Mouse (Mus musculus) forebrain, postnatal 0 days (tissue): ENCODE data around the gene Gnmt. TPM values are rescaled to one million over a fixed set of nuclear protein-coding genes. Genes with fewer than 3 reads are reported as not detected.

ENCODE experiments used
- ATAC-seq: fragments of 200-750 bp; cut with Nextera tagmentation; 2 replicates; pipeline ENCODE4 v1.8.0; 2017; ENCODE audit warnings: mild to moderate bottlenecking, moderate library complexity
- DNase-seq: peaks from one replicate; pipeline ENCODE4 v3.0.0-alpha.2; 2015
- H3K27ac ChIP-seq: fragments of 300-500 bp; sonication (generic); 2 replicates; pipeline ENCODE4 v1.5.1; 2014; ENCODE audit warnings: low read depth, mild to moderate bottlenecking, antibody characterized with exemption, low read length, moderate library complexity, mixed read lengths
- H3K27me3 ChIP-seq: fragments of 300-500 bp; sonication (generic); 2 replicates; pipeline ENCODE4 v1.6.1; 2014; ENCODE audit warnings: mild to moderate bottlenecking, low read length, mixed read lengths; ENCODE audit not compliant: insufficient read depth
- H3K36me3 ChIP-seq: fragments of 300-500 bp; sonication (generic); 2 replicates; pipeline ENCODE4 v1.6.1; 2014; ENCODE audit warnings: mild to moderate bottlenecking, moderate library complexity; ENCODE audit not compliant: insufficient read depth
- H3K4me1 ChIP-seq: fragments of 300-500 bp; sonication (generic); 2 replicates; pipeline ENCODE4 v1.6.1; 2014; ENCODE audit warnings: antibody characterized with exemption; ENCODE audit not compliant: insufficient read depth
- H3K4me2 ChIP-seq: fragments of 300-500 bp; sonication (generic); 2 replicates; pipeline ENCODE4 v1.6.1; 2014; ENCODE audit warnings: low read depth, mild to moderate bottlenecking, moderate library complexity
- H3K4me3 ChIP-seq: fragments of 300-500 bp; sonication (generic); 2 replicates; pipeline ENCODE4 v1.5.1; 2014; ENCODE audit warnings: low read depth, low read length, mixed read lengths
- H3K9ac ChIP-seq: fragments of 300-500 bp; sonication (generic); 2 replicates; pipeline ENCODE4 v1.6.1; 2014; ENCODE audit warnings: mild to moderate bottlenecking
- H3K9me3 ChIP-seq: fragments of 300-500 bp; sonication (generic); 2 replicates; pipeline ENCODE4 v1.6.1; 2016; ENCODE audit warnings: low read length
- CTCF ChIP-seq: sonication (generic); IDR thresholded peaks from 2 replicates; pipeline ENCODE4 v1.5.1; 2016; ENCODE audit warnings: antibody characterized with exemption, control low read depth, low read depth
- WGBS: fragments of 180-500 bp; shearing (Covaris S2); extraction: QIAGEN DNeasy Blood & Tissue Kit; methylation state at CpG from one replicate; pipeline ENCODE4 v1.1.7; 2014; 5-methylcytosine and 5-hydroxymethylcytosine counted together
- polyA plus RNA-seq: library from polyadenylated mRNA; unstranded; fragments of >200 nt; fragmentation: Nextera tagmentation; extraction: Ambion mirVana; gene quantifications from 2 replicates; pipeline ENCODE4 v1.2.1, GENCODE M21; 2015
- total RNA-seq: library from RNA; depleted of rRNA; stranded (reverse); fragments of >200 nt; gene quantifications from 2 replicates; pipeline ENCODE4 v1.2.3, GENCODE M21; 2014

Gene Gnmt
- total and polyA plus RNA-seq, 2 experiments from 2014 or later = 1.4 TPM; not detected in 1

- Histone ChIP-seq H3K4me3 (no peak overlapping the region), H3K27me3 (no peaks in the 10 kb centered on the region), H3K27ac (no peak overlapping the region), H3K4me2 (no peak overlapping the region), H3K4me1 (peaks cover 12% of the 10 kb centered on the region), H3K9ac (no peak overlapping the region), H3K36me3 (peaks cover 13% of the 10 kb centered on the region), H3K9me3 (no peaks in the 10 kb centered on the region)
- WGBS = 90% methylated on average over 5 of the region's 5 CpGs
- DNase-seq = no peak
- TF ChIP-seq CTCF = no peak
- no peak for ATAC-seq
Observed at GRCm38 (mm10) chr17:46699245-46699644, 29.7 kb downstream of the Gnmt start.

DNA sequence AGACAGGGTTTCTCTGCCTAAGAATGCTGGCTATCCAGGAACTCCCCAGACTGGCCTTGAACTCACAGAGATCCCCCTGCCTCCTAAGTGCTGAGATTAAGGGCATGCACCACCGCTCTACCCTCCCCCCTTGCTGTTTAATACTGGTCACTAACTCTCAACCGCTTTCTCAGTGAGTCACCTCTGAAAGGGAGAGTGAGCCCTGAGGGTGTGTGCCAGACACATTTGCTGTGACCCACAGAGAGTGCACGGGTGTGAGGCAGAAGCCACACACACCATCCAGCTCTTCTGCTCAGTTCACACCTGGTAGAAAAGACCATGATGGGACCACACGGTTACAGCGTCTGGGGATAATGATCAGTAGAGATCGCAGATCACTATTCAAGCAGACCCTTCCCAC lies 30.5 kb downstream of the Gnmt start:
- peaks cover 6% of the 10 kb centered on the region for H3K4me1 ChIP-seq
- no peak for TF ChIP-seq CTCF
- no peaks in the 10 kb centered on the region for H3K9me3 ChIP-seq
- H3K4me3 ChIP-seq = no peak overlapping the region
- H3K4me2 ChIP-seq = no peak overlapping the region
- H3K9ac ChIP-seq = no peak overlapping the region
- no peaks in the 10 kb centered on the region for H3K27me3 ChIP-seq
- no peak overlapping the region for H3K27ac ChIP-seq
- ATAC-seq (no peak), DNase-seq (no peak)
- WGBS = 91% methylated on average over 6 of the region's 6 CpGs
- peaks cover 13% of the 10 kb centered on the region for H3K36me3 ChIP-seq

GRCm38 (mm10) chr17:46694517-46695063 lies 34.4 kb downstream of the Gnmt start:
- no peaks in the 10 kb centered on the region for H3K9me3 ChIP-seq
- H3K4me1 ChIP-seq = no peaks in the 10 kb centered on the region
- 74% methylated on average over 1 of the region's 1 CpGs for WGBS
- no peak overlapping the region for H3K4me3 ChIP-seq
- no peak overlapping the region for H3K27ac ChIP-seq
- no peak overlapping the region for H3K9ac ChIP-seq
- no peaks in the 10 kb centered on the region for H3K27me3 ChIP-seq
- no peak for TF ChIP-seq CTCF
- DNase-seq = no peak
- no peak overlapping the region for H3K4me2 ChIP-seq
- ATAC-seq = no peak
- H3K36me3 ChIP-seq = peaks cover 16% of the 10 kb centered on the region

DNA sequence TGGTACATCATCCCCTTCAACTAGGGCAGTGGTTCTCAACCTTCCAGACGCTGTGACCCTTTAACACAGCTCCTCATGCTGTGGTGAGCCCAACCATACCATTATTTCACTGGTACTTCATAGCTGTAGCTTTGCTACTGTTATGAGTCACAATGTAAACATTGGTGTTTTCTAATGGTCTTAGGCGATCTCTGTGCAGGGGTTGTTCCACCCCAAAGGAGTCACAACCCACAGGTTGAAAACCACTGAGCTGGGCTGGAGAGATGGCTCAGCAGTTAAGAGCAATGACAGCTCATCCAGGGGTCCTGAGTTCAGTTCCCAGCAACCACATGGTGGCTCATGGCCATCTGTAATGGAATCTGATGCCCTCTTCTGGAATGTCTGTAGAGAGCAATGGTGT lies 37.6 kb downstream of the Gnmt start:
- ATAC-seq = no peak
- Histone ChIP-seq H3K36me3 (peaks cover 14% of the 10 kb centered on the region), H3K27me3 (no peaks in the 10 kb centered on the region), H3K9me3 (no peaks in the 10 kb centered on the region), H3K4me3 (no peak overlapping the region), H3K4me1 (no peaks in the 10 kb centered on the region), H3K4me2 (no peak overlapping the region), H3K27ac (no peak overlapping the region), H3K9ac (no peak overlapping the region)
- no peak for DNase-seq
- WGBS = 97% methylated on average over 2 of the region's 2 CpGs
- TF ChIP-seq CTCF = no peak

GRCm38 (mm10) chr17:46690665-46691064 lies 38.3 kb downstream of the Gnmt start:
- TF ChIP-seq CTCF = no peak
- Histone ChIP-seq H3K9me3 (no peaks in the 10 kb centered on the region), H3K27ac (no peak overlapping the region), H3K36me3 (peaks cover 21% of the 10 kb centered on the region), H3K27me3 (no peaks in the 10 kb centered on the region), H3K4me1 (no peaks in the 10 kb centered on the region), H3K4me3 (no peak overlapping the region), H3K4me2 (no peak overlapping the region), H3K9ac (no peak overlapping the region)
- ATAC-seq (no peak), DNase-seq (no peak)
- WGBS = 94% methylated on average over 12 of the region's 12 CpGs

- TF ChIP-seq CTCF = no peak
- no peak overlapping the region for H3K4me2 ChIP-seq
- H3K36me3 ChIP-seq = peaks cover 47% of the 10 kb centered on the region
- H3K4me3 ChIP-seq = no peak overlapping the region
- ATAC-seq (no peak), DNase-seq (no peak)
- no peak overlapping the region for H3K27ac ChIP-seq
- no peak overlapping the region for H3K9ac ChIP-seq
- 90% methylated on average over 6 of the region's 6 CpGs for WGBS
- H3K4me1 ChIP-seq = peaks cover 6% of the 10 kb centered on the region; the same call in 1 of the 2 replicates
- H3K27me3 ChIP-seq = no peaks in the 10 kb centered on the region
- no peaks in the 10 kb centered on the region for H3K9me3 ChIP-seq
Observed at GRCm38 (mm10) chr17:46685913-46686312, 43.1 kb downstream of the Gnmt start.

DNA sequence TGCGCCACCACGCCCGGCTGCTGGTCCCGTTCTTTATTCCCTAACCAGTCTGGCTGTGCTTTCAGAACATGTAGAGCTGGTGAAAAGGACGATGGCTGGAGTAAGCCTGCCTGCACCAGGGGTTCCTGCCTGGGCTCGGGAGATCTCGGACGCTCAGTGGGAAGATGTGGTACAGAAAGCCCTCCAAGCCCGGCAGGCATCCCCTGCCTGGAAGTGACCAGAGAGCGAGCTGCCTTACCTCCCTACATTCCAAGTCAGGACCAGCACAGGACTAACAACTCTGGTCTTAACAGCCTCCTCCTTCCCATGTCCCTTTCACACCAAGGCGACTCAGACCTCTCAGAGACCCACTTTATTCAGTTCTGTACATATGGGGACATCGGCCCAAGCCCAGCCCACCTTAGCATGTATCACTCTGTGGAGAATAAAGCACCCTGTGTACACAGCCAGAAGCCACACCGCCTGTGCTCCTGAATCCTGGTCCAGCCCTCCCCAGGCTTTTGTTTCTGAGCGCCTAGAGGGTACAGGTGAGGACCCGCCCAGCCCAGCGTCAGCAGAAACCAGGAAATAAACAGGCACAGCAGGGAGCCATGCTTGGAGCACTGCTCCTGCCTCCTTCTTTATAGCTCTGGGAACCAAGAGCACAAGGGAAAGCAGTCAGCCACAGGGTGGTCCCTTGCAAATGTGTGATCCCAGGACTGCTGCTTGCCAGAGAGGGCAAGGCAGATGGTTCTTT lies 46.1 kb downstream of the Gnmt start:
- H3K27me3 ChIP-seq = no peaks in the 10 kb centered on the region
- no peak overlapping the region for H3K4me2 ChIP-seq
- no peak overlapping the region for H3K27ac ChIP-seq
- 81% methylated on average over 16 of the region's 16 CpGs for WGBS
- H3K4me3 ChIP-seq = no peak overlapping the region
- ATAC-seq = no peak
- peaks cover 53% of the 10 kb centered on the region for H3K36me3 ChIP-seq
- TF ChIP-seq CTCF = no peak
- H3K4me1 ChIP-seq = peaks cover 16% of the 10 kb centered on the region; the same call in 1 of the 2 replicates
- DNase-seq = no peak
- no peaks in the 10 kb centered on the region for H3K9me3 ChIP-seq
- H3K9ac ChIP-seq = no peak overlapping the region
